Mouse (Mus musculus): Measurements from ENCODE around the gene Exosc6.
"Not testable (repeated sequence)": the region's sequence is repeated elsewhere in the genome, so short reads cannot be mapped to it uniquely, and the experiment has no call there.

Exosc6 gene

DNA sequence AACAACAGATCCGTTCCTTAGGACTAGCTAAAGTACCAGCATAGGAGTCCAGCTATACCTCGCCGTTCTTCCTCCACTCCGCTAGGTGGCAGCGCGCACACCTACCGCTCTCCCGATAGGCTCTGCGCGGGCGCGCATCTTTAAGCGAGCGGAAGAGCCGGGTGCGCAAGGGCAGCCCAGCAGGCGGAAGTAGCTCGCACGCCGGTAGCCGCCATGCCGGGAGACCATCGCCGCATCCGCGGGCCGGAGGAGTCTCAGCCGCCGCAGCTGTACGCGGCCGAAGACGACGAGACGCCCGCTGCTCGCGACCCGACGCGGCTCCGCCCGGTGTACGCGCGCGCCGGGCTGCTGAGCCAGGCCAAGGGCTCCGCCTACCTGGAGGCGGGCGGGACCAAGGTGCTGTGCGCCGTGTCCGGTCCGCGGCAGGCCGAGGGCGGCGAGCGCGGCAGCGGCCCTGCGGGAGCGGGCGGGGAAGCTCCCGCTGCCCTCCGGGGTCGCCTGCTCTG lies at the start of gene Exosc6:
TSS of gene Exosc6 (plus strand) at position 182 of the 506 bp plus-strand sequence.
- peak; percentile 86 for DNase-seq (ENCODE audit: low spot score)

DNA sequence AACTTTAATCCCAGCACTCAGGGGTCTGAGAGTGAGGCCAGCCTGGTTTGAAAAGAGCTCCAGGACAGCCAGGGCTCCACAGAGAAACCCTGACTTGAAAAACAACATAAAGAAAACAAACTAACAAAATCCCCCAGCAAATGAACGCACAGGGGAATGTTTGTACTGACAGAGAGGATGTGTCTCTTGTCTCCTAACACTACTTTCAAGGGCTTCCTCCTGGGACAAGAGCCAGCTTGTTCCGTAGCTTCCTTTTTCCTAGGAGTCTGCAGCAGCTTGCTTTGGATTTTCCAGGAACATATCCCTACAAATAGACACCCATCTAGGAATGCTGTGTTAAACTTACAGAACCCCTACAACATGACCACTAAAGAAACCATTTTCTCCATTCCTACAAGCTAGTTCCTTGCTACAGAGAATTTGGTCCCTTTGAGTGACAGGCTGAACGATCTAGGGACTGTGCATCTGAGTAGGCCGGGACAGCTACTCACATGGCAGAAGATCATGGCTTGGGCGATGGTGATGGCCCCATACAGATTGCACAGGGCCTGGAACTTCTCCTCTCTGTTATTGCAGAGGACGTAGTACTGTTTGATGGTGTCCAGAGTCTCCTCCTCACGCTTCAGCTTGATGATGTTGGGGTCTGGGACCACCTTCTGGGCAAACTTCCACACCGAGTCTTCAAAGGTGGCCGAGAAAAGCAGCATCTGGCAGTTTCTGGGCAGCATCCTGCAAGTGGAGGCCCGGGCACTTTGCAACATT lies 45.7 kb upstream of the Exosc6 start:
- not testable (repeated sequence) for DNase-seq (ENCODE audit: low spot score)

DNA sequence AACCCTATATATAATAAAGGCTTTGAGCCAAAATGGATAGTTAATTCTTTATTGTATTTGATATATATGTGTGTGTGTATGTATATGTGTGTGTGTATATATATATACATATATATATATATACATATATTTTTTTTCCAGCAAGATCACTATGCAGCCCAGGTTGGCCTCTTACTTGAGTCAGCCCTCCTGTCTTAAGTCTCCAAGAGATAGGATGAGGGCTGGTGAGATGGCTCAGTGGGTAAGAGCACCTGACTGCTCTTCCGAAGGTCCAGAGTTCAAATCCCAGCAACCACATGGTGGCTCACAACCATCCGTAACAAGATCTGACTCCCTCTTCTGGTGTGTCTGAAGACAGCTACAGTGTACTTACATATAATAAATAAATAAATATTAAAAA lies 29.5 kb upstream of the Exosc6 start:
- DNase-seq (ENCODE audit: low spot score) = not testable (repeated sequence)

DNA sequence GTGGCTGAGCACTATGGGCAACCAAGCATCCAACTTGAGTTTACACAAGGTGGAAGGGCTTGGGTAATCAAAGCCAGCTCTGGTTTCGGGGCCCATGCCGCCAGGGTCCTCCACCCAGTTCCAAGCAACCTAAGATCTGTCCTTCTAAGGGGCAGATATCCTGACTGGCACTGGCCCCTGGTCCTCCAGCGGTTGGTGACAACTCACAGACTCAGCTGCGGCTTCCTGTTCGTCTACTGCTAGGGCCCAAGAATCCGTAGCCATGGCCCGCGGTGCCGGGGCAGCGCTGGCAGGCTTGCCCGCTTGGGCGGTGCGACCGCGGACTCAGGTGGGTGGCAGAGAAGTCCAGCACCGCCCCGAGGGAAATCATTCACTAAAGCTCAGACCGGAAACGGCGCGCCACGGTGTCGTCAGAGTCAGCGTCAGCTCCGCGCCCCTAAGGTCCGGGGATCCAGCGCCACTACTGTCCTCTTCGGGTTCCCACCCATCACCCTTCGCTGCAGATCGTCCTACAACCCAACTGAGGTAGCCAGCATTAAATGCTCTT lies 28.7 kb upstream of the Exosc6 start:
- DNase-seq (ENCODE audit: low spot score) = peak; percentile 83

GRCm38 (mm10) chr8:111029589-111029988 lies 26.6 kb upstream of the Exosc6 start:
- DNase-seq (ENCODE audit: low spot score) = no peak

GRCm38 (mm10) chr8:111030045-111030444 lies 26.1 kb upstream of the Exosc6 start:
- no peak for DNase-seq (ENCODE audit: low spot score)

DNA sequence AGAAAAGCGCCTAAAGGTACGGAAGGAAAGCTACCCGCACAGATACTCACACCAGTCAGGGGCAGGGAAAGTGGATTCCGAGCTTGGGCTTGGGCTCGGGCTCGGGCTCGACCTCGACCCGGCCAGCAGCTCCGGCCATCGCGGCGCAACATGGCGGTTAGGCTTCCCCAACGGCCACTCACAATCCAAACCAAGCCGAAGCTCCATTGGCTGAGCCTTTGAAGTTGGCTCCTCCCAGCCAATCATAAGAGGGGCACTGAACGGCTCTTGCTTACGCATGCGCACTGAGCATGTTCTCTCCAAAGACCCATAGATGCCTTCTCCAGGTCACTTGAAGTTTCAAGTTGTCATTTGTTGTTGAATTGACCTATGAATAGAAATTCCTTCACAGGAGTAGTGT lies 24.6 kb upstream of the Exosc6 start, which contains the start of gene Ddx19b:
TSS of gene Ddx19b (minus strand) at position 180 of the 400 bp plus-strand sequence.
- DNase-seq (ENCODE audit: low spot score) = no peak

DNA sequence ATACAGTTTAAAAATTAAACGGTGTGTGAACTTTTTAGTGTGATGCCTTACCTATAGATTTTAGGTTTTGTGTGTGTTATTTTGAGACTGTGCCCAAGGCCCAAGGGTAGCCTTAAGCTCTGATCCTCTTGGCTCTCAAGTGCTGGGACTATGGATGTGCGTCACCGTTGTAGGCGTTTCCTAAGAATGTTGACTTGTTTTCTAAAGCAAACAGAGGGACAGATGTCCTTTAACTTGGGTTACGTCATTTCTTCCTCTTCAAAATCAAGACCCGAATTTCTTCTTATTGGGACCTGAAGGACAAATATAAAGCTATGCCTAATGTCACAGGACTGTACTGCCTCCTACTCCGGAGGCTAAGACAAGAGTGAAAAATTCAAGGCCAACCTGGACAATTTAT lies 23.2 kb upstream of the Exosc6 start, which contains the start of gene Aars:
TSS of gene Aars (plus strand) at position 229 of the 400 bp plus-strand sequence.
- no peak for DNase-seq (ENCODE audit: low spot score)

DNA sequence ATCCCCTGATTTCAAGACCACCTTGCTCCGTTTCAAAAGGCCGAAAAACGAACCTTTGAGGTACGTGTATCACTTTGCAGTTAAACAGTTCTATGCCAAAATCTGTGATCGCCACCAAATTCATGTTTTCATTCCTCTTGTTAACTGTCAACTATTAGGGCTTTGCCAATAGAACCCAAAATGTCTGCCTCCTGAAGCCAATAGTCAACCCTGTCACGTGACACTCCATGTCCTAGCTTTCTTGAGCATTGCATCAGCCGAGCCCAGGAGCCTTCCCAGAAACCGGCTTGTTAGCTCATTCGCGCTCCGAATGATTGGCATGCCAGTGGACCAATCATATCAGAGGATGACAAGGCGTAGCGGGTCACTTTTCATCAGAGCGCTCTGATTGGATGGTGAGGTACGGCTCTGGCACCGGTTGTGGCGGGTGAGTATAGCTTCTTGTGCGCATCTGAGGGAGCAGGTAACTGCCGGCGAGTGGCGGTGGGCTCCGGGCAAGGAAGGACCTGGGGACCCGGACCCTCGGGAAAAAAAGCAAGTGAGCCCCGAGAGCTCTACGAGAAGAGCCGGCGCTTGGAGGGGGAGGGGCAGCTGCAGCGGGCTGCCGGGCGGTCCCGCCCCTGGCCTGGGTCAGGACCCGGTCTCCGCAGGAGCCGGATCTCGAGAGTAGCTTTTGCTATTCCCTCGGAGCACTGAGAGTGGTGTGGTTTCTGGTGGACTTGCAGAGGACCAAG lies 22.5 kb upstream of the Exosc6 start:
- DNase-seq (ENCODE audit: low spot score) = peak; percentile 91

DNA sequence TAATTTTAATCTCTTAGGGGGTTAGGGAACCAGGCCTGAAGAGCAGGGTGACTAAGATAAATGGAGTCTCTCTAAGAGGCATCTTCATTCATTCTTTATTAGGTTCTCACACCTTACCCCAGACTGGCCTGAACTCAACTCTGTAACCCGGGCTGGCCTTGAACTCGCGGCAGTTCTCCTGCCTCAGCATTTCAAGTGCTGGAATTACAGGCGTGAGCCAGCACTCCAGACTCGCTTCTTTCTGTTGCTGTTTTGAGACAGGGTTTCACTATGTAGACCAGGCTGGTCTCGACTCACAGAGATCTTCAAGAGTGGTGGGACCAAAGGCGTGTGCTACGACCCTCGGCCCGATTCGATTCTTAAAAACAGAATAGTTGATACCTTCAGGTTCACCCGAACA lies 21.9 kb upstream of the Exosc6 start:
- DNase-seq (ENCODE audit: low spot score) = no peak

GRCm38 (mm10) chr8:111036591-111036990 lies 19.5 kb upstream of the Exosc6 start:
- DNase-seq (ENCODE audit: low spot score) = no peak

- no peak for DNase-seq (ENCODE audit: low spot score)
Measured at GRCm38 (mm10) chr8:111042546-111042945, 13.6 kb upstream of the Exosc6 start.

DNA sequence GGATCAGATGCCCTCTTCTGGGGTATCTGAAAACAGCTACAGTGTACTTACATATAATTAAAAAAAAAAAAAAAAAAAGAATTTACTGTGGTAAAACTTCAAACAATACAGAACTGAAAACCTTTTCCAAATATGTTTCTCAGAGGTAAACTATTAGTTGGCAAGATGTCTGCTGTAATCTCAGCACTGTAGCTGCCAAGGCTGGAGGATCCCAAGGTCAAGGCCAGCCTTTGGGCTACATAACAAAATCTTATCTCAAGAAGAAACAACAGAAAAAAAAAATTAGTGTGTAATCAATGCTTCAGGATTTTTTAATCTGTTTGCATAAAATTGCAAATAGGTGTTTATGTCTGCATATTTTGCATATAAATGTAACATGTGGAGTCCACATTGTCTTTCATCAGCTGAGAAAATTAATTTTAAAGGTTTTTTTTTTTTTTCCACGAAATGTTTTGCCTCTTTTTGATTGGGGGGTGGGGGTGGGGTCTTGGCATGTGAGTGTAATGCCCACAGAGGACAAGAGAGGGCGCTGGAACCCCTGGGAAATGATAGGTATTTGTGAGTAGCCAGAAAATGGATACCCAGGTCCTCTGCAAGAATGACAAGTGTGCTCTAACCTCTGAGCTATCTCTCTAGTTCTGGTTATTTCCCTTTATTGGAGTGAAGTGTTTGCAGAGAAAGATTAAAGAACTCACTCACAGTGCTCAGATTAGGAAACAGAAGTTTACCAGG lies 12.0 kb upstream of the Exosc6 start:
- no peak for DNase-seq (ENCODE audit: low spot score)

DNA sequence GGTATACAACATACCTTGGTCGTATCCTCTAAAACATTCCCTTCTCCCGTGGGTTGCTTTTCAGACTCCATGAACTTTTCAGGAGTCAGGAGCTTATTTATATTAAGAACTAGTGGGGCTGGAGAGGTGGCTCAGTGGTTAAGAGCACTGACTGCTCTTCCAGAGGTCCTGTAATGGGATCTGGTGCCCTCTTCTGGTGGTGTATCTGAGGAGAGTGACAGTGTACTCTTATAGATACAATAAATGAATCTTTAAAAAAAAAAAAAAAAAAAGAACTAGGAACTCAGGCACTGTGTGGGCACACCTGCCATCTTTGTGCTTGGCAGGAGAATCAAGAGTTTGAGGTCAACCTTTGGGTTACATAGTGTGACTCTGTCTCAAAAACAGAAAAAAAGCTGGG lies 7.4 kb upstream of the Exosc6 start:
- DNase-seq (ENCODE audit: low spot score) = no peak

GRCm38 (mm10) chr8:111049106-111049505 lies 7.0 kb upstream of the Exosc6 start:
- DNase-seq (ENCODE audit: low spot score) = no peak

DNA sequence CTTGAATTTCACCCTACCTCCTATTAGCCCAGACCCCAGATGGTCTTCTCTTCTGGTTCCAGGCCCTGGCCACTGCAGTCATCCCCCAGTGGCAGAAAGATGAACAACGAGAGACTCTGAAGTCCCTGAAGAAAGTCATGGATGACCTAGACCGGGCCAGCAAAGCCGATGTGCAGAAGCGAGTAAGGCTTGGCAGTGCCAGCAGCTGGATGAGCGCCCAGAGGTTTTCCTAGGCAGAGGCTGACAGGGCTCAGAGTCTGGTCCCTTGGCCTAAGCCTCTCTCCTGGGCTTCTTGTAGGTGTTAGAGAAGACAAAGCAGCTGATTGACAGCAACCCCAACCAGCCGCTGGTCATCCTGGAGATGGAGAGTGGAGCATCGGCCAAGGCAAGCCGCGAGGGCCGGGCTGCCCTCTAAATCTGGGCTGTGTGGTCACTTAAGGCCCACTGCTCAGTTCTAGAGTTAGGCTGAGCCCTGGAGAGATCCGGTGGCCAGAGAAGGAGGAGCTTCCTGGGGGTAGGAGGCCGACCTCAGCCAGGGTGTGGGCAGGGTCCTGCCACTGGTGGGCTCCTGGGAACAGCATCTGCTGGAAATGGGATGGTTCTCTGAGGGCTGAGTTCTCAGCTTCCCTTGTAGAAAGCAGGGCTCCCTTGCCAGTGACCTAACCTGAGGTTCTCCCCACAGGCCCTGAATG lies 2.2 kb upstream of the Exosc6 start:
- DNase-seq (ENCODE audit: low spot score) = no peak

- DNase-seq (ENCODE audit: low spot score) = no peak
Measured at GRCm38 (mm10) chr8:111055031-111055634, 1.0 kb upstream of the Exosc6 start.

DNA sequence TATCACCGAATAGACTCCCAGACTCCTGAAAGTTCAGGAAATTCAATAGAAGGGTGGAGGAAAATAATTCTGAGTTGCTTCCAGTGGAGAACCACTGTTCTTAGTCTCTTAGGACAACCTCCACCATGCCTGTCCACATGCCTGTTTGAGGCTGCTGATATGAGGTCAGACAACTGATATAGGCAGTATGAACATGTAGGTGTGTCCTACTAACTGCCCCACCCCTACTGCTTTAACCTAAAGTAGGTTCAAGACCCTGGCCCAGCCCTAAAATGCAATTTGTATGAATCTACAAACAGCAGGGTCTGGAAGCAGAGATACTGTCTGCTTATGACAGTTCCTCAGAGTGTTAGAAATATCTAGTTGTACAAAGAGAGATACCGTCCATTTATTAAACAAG lies 478 bp upstream of the Exosc6 start:
- DNase-seq (ENCODE audit: low spot score) = no peak

DNA sequence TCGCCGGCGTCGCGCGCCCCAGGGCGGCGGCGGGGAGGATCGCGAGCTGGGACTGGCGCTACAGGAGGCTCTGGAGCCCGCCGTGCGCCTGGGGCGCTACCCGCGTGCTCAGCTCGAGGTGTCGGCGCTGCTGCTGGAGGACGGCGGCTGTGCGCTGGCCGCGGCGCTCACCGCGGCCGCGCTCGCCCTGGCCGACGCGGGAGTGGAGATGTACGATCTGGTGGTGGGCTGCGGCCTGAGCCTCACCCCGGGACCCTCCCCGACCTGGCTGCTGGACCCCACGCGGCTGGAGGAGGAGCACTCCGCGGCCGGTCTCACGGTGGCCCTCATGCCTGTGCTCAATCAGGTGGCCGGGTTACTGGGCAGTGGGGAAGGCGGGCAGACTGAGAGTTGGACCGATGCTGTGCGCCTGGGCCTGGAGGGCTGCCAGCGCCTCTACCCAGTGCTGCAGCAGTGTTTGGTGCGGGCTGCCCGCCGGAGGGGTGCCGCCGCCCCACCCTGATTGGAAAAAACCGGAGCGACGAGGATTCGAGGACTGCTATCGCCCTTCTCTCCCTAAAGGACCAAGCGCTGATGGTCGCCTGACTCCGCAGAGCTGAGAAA lies 653 bp downstream of the Exosc6 start:
- DNase-seq (ENCODE audit: low spot score) = peak; percentile 28

DNA sequence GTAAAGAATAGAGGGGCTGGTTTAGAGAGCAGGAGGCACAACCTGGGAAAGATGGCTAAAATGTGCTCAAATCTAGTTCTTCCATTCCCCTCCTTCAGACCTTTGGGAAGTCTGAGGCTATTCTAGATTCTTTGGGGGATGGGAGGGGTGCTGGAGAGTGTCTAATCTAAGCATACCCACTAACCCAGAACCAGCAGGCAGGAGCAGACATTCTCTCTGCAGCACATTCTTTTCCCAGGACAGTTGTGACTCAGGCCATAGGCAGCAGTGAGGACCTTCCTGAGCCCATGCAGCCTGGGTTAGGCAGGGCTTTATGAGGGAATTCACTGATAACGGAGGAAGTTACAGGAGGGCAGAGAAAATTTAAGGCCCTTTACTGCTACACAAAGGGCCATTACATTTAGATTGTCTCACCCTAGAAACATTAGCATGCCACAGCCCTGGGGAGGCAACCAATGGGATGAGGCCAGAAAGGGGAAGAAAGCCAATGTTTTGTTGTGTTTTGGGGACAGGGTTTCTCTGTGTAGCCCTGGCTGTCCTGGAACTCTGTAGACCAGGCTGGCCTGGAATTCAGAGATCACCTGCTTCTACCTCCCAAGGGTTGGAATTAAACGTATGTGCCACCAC lies 2.9 kb downstream of the Exosc6 start:
- no peak for DNase-seq (ENCODE audit: low spot score)

Measured in urinary bladder, postnatal 25 days (tissue).